Comparison of ENCODE assay signal across 9 mouse cellular contexts in the genomic region with DNA sequence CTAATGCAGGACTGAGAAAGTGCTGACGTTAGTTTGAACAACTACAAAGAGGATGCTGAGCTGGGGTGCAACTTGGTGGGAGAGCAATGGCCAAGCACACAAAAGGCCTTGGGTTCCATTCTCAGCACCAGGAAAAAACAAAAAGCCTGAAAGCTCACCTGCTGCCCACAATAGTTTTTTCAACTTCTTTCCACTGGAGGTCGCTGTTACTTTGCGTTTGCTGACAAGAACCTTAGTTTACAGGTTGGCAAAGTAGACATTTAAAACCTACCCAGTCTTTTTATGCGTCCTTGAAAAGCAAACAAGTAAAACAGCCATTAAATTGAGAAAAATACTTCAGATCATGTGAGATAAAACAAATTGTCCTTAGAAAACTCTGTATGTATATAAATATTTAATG. TPM values are rescaled to one million over a fixed set of nuclear protein-coding genes. Genes with fewer than 3 reads are reported as not detected.
A peak's percentile ranks its signal among the peaks of the same experiment; 100 is the strongest.
DNase-seq lines count a peak whose midpoint lies in the region; ATAC-seq and TF ChIP-seq lines count a peak whose summit lies in the region.
"Had no signal": no experiment of that assay in that cellular context is flagged by ENCODE, and none has a peak within 500 bp of the region (broad histone marks: within the 10 kb centered on the region; RNA-seq: fewer than 3 reads in every experiment).

No protein-coding gene starts in this region.

- H3K27ac ChIP-seq in heart, adult 2 months, result peak overlapping the region; percentile 83
- no peak overlapping the region for H3K27ac ChIP-seq in stomach, postnatal 0 days (replicated peaks)
- H3K27ac ChIP-seq: limb, embryonic 13.5 days had no signal

- no peak for TF ChIP-seq POLR2A in heart, adult 2 months (IDR thresholded peaks at IDR 0.05; ENCODE audit: insufficient read depth, low read depth, low read length)

- no peaks in the 10 kb centered on the region for H3K9me3 ChIP-seq in stomach, postnatal 0 days (ENCODE audit: control insufficient read depth, low read length)
- H3K9me3 ChIP-seq: limb, embryonic 13.5 days had no signal

- no peak overlapping the region for H3K4me3 ChIP-seq in heart, adult 2 months
- no peak overlapping the region for H3K4me3 ChIP-seq in stomach, postnatal 0 days (ENCODE audit: low read depth, low read length)
- H3K4me3 ChIP-seq: limb, embryonic 13.5 days had no signal

- intact Hi-C loops in heart, adult 2 months (cut with DNase I), result loop anchor here (2.0 to 10.0 kb wide), 2 partner anchors 31 to 157 kb away; no protein-coding TSS in a partner anchor
- intact Hi-C loops in heart, postnatal 36 days (cut with DNase I), result loop anchor here (1.0 kb wide), 1 partner anchor 13 kb away; no protein-coding TSS in a partner anchor

- H3K36me3 ChIP-seq in heart, adult 2 months (ENCODE audit: control insufficient read depth, insufficient read depth, low read length), result peaks cover 26% of the 10 kb centered on the region
- H3K36me3 ChIP-seq in stomach, postnatal 0 days (ENCODE audit: control insufficient read depth, insufficient read depth, low read length), result no peaks in the 10 kb centered on the region
- H3K36me3 ChIP-seq: limb, embryonic 13.5 days had no signal

- H3K79me2 ChIP-seq in heart, adult 2 months (replicated peaks; ENCODE audit: control insufficient read depth, insufficient read depth, low read length), result no peaks in the 10 kb centered on the region

- DNase-seq in heart, adult 2 months, result no peak
- no peak for DNase-seq in heart, postnatal 36 days
- peak; percentile 41 to 61 for DNase-seq in right cerebral cortex, adult 2 months (ENCODE audit: low spot score in 2 of 2)
- no peak for DNase-seq in right cerebral cortex, postnatal 4 days
- peak; percentile 74 for DNase-seq in brain, adult 2 months (ENCODE audit: low read depth, low spot score)
- peak; percentile 48 to 63 for DNase-seq in kidney, postnatal 25 days
- DNase-seq in stomach, postnatal 0 days (ENCODE audit: low spot score), result peak; percentile 22
- DNase-seq in right cerebral cortex, postnatal 25 days, result no peak

- 17% methylated on average over 4 of the region's 4 CpGs for WGBS in heart, adult 2 months
- 15% methylated on average over 4 of the region's 4 CpGs for WGBS in stomach, postnatal 0 days

- H3K4me2 ChIP-seq in stomach, postnatal 0 days (replicated peaks; ENCODE audit: low read depth), result no peak overlapping the region
- H3K4me2 ChIP-seq: limb, embryonic 13.5 days had no signal

- no peak for TF ChIP-seq EP300 in heart, adult 2 months (IDR thresholded peaks at IDR 0.05; ENCODE audit: insufficient read depth, low read depth, low read length)
- TF ChIP-seq EP300 in stomach, postnatal 0 days (optimal IDR thresholded peaks at IDR 0.05), result no peak

- H3K27me3 ChIP-seq in heart, adult 2 months (ENCODE audit: control insufficient read depth, insufficient read depth, low read length), result no peaks in the 10 kb centered on the region
- no peaks in the 10 kb centered on the region for H3K27me3 ChIP-seq in stomach, postnatal 0 days (ENCODE audit: control insufficient read depth, insufficient read depth, low read length)

- peak; percentile 80 for TF ChIP-seq CTCF in heart, adult 2 months (IDR thresholded peaks at IDR 0.05)
- peak; percentile 78 for TF ChIP-seq CTCF in stomach, postnatal 0 days (IDR thresholded peaks at IDR 0.05; ENCODE audit: low read depth)

- ATAC-seq in stomach, postnatal 0 days (ENCODE audit: low FRiP score, low TSS enrichment), result no peak

- no peak overlapping the region for H3K9ac ChIP-seq in heart, adult 2 months (ENCODE audit: low read depth, low read length)
- no peak overlapping the region for H3K9ac ChIP-seq in stomach, postnatal 0 days (ENCODE audit: low read length)
- H3K9ac ChIP-seq: limb, embryonic 13.5 days had no signal

- peaks cover 14% of the 10 kb centered on the region for H3K4me1 ChIP-seq in heart, adult 2 months (ENCODE audit: control insufficient read depth, insufficient read depth, low read length)
- no peaks in the 10 kb centered on the region for H3K4me1 ChIP-seq in stomach, postnatal 0 days (replicated peaks; ENCODE audit: control insufficient read depth, insufficient read depth)

RNA-seq across cellular contexts. Expression of gene Mylk4, which starts 15.7 kb away (rescaled TPM):
- total RNA-seq in heart, adult 2 months (2021), result 100 to 1,000 TPM; 262 to 290 TPM
- 59.5 and 115 TPM in 2 replicates for polyA plus RNA-seq in heart, adult 2 months (2012; rRNA removed)
- 100 to 1,000 TPM; 289 to 330 TPM for total RNA-seq in heart, postnatal 36 days (2021)
- 0.12 and 0.15 TPM in 2 replicates for polyA plus RNA-seq in stomach, postnatal 0 days (2015; fragmentation: Nextera tagmentation; extraction: Ambion mirVana)

RNA-seq across cellular contexts. Expression of gene Wrnip1, which starts 33.7 kb away (rescaled TPM):
- 10 to 100 TPM; 21.3 to 21.7 TPM for total RNA-seq in heart, adult 2 months (2021)
- 17.4 and 32.9 TPM in 2 replicates for polyA plus RNA-seq in heart, adult 2 months (2012; rRNA removed)
- total RNA-seq in heart, postnatal 36 days (2021), result 10 to 100 TPM; 22.5 to 27.8 TPM
- 14.4 and 17.0 TPM in 2 replicates for polyA plus RNA-seq in stomach, postnatal 0 days (2015; fragmentation: Nextera tagmentation; extraction: Ambion mirVana)

RNA-seq across cellular contexts. Expression of gene D930007J09Rik, which starts 34.5 kb away (rescaled TPM):
- total RNA-seq in heart, adult 2 months (2021), result not detected
- polyA plus RNA-seq in heart, adult 2 months (2012; rRNA removed), result not detected in 2 replicates
- total RNA-seq in heart, postnatal 36 days (2021), result not detected
- not detected in 2 replicates for polyA plus RNA-seq in stomach, postnatal 0 days (2015; fragmentation: Nextera tagmentation; extraction: Ambion mirVana)
- polyA plus RNA-seq: limb, embryonic 13.5 days had no signal

Comparison
In these comparisons a context has a peak if more than half of its experiments do, and no peak if none do; other contexts are left out.
1. DNase-seq: peak in right cerebral cortex, adult 2 months (2 of 2), brain, adult 2 months (single experiment), kidney, postnatal 25 days (2 of 2) and stomach, postnatal 0 days (single experiment); none in heart, adult 2 months (0 of 2), heart, postnatal 36 days (0 of 2), right cerebral cortex, postnatal 4 days (single experiment) and right cerebral cortex, postnatal 25 days (single experiment).